In genomic region chr17:23610361-23610800, GRCm38 (mm10) we compare ENCODE assay signal across 9 mouse cellular contexts. TPM values are rescaled to one million over a fixed set of nuclear protein-coding genes. Genes with fewer than 3 reads are reported as not detected.
DNase-seq lines count a peak whose midpoint lies in the region; ATAC-seq lines count a peak whose summit lies in the region.
"Had no signal": no experiment of that assay in that cellular context is flagged by ENCODE, and none has a peak within 500 bp of the region (broad histone marks: within the 10 kb centered on the region; RNA-seq: fewer than 3 reads in every experiment).

No protein-coding gene starts in this region.

- 87% methylated on average over 28 of the region's 28 CpGs for WGBS in forebrain, embryonic 11.5 days
- 90% methylated on average over 28 of the region's 28 CpGs for WGBS in forebrain, embryonic 13.5 days
- 83% methylated on average over 28 of the region's 28 CpGs for WGBS in kidney, embryonic 15.5 days

- H3K4me1 ChIP-seq in forebrain, embryonic 11.5 days (replicated peaks; ENCODE audit: control insufficient read depth, insufficient read depth, low read length) = no peaks in the 10 kb centered on the region
- no peaks in the 10 kb centered on the region for H3K4me1 ChIP-seq in forebrain, embryonic 13.5 days
- H3K4me1 ChIP-seq in kidney, embryonic 15.5 days = no peaks in the 10 kb centered on the region

- H3K36me3 ChIP-seq in forebrain, embryonic 11.5 days (ENCODE audit: control insufficient read depth, insufficient read depth, low read length) = no peaks in the 10 kb centered on the region
- no peaks in the 10 kb centered on the region for H3K36me3 ChIP-seq in forebrain, embryonic 13.5 days (ENCODE audit: poor library complexity, severe bottlenecking)
- H3K36me3 ChIP-seq in kidney, embryonic 15.5 days = no peaks in the 10 kb centered on the region

- no peak overlapping the region for H3K4me3 ChIP-seq in forebrain, embryonic 11.5 days (ENCODE audit: low read depth, low read length)
- no peak overlapping the region for H3K4me3 ChIP-seq in forebrain, embryonic 13.5 days
- H3K4me3 ChIP-seq in kidney, embryonic 15.5 days (replicated peaks) = no peak overlapping the region

- intact Hi-C loops in gastrocnemius, postnatal 36 days (cut with DNase I) = loop anchor here (5.0 kb wide), 1 partner anchor 38 kb away; no protein-coding TSS in a partner anchor

- 0 out of 2 replicates have a peak, but pooled peaks have one; percentile 46 for ATAC-seq in forebrain, embryonic 11.5 days (replicated peaks; ENCODE audit: low FRiP score)
- ATAC-seq in forebrain, embryonic 13.5 days = no peak
- ATAC-seq in CD4-positive, CD25-positive, alpha-beta regulatory T cell, adult 4 months = peak; percentile 94
- ATAC-seq in cerebellum, adult (ENCODE audit: insufficient number of reproducible peaks, low FRiP score, low TSS enrichment) = peak; percentile 52; the same call in 1 of the 2 replicates
- ATAC-seq in kidney, embryonic 15.5 days (replicated peaks; ENCODE audit: low FRiP score) = peak; percentile 81

- H3K9me3 ChIP-seq in forebrain, embryonic 11.5 days (ENCODE audit: control insufficient read depth, low read length) = no peaks in the 10 kb centered on the region
- H3K9me3 ChIP-seq in forebrain, embryonic 13.5 days (replicated peaks) = no peaks in the 10 kb centered on the region
- H3K9me3 ChIP-seq in kidney, embryonic 15.5 days (replicated peaks) = no peaks in the 10 kb centered on the region

- H3K9ac ChIP-seq in forebrain, embryonic 11.5 days (ENCODE audit: low read length) = no peak overlapping the region
- H3K9ac ChIP-seq in forebrain, embryonic 13.5 days = no peak overlapping the region
- no peak overlapping the region for H3K9ac ChIP-seq in kidney, embryonic 15.5 days

- no peak overlapping the region for H3K4me2 ChIP-seq in forebrain, embryonic 11.5 days (ENCODE audit: low read depth, low read length, severe bottlenecking)
- no peak overlapping the region for H3K4me2 ChIP-seq in forebrain, embryonic 13.5 days
- no peak overlapping the region for H3K4me2 ChIP-seq in kidney, embryonic 15.5 days

- no peak overlapping the region for H3K27ac ChIP-seq in forebrain, embryonic 11.5 days (ENCODE audit: low read depth, low read length)
- H3K27ac ChIP-seq in forebrain, embryonic 13.5 days = no peak overlapping the region
- no peak overlapping the region for H3K27ac ChIP-seq in kidney, embryonic 15.5 days

- no peaks in the 10 kb centered on the region for H3K27me3 ChIP-seq in forebrain, embryonic 11.5 days (ENCODE audit: control insufficient read depth, insufficient read depth, low read length)
- no peaks in the 10 kb centered on the region for H3K27me3 ChIP-seq in forebrain, embryonic 13.5 days
- no peaks in the 10 kb centered on the region for H3K27me3 ChIP-seq in kidney, embryonic 15.5 days

- peak; percentile 70 for DNase-seq in forebrain, embryonic 11.5 days (ENCODE audit: low spot score)
- peak; percentile 25 to 29 for DNase-seq in gastrocnemius, postnatal 36 days
- peak; percentile 81 for DNase-seq in lung, postnatal 36 days
- DNase-seq in spleen, postnatal 4 days (ENCODE audit: low spot score in 2 of 2) = peak; percentile 70 to 87

RNA-seq across cellular contexts. Expression of gene Zscan10, which starts 9.7 kb away (rescaled TPM):
- 0.16 and 0.27 TPM in 2 replicates for polyA plus RNA-seq in forebrain, embryonic 11.5 days (2014; fragmentation: Nextera tagmentation; extraction: Ambion mirVana)
- 0.24 TPM in 1 of 2 replicates, not detected in the other for polyA plus RNA-seq in forebrain, embryonic 13.5 days (2015; fragmentation: Nextera tagmentation; extraction: Ambion mirVana)
- polyA plus RNA-seq in CD4-positive, CD25-positive, alpha-beta regulatory T cell, adult 4 months (2017; shearing (Covaris generic)) = 1 to 10 TPM; 2.2 to 2.9 TPM
- not detected for total RNA-seq in gastrocnemius, postnatal 36 days (2021)
- not detected in 2 replicates for polyA plus RNA-seq in kidney, embryonic 15.5 days (2015; fragmentation: Nextera tagmentation; extraction: Ambion mirVana)
- total RNA-seq: layer of hippocampus, postnatal 25 days had no signal

RNA-seq across cellular contexts. Expression of gene Zfp13, which starts 11.1 kb away (rescaled TPM):
- polyA plus RNA-seq in forebrain, embryonic 11.5 days (2014; fragmentation: Nextera tagmentation; extraction: Ambion mirVana) = 19.2 and 20.5 TPM in 2 replicates
- 21.2 and 26.8 TPM in 2 replicates for polyA plus RNA-seq in forebrain, embryonic 13.5 days (2015; fragmentation: Nextera tagmentation; extraction: Ambion mirVana)
- polyA plus RNA-seq in CD4-positive, CD25-positive, alpha-beta regulatory T cell, adult 4 months (2017; shearing (Covaris generic)) = under 1 TPM in 1 of 2 experiments, not detected in 1; 0.38 TPM
- 1 to 10 TPM; 1.5 to 1.8 TPM for total RNA-seq in gastrocnemius, postnatal 36 days (2021)
- 16.3 and 16.5 TPM in 2 replicates for polyA plus RNA-seq in kidney, embryonic 15.5 days (2015; fragmentation: Nextera tagmentation; extraction: Ambion mirVana)

RNA-seq across cellular contexts. Expression of gene Mmp25, which starts 34.7 kb away (rescaled TPM):
- 0.41 and 1.0 TPM in 2 replicates for polyA plus RNA-seq in forebrain, embryonic 11.5 days (2014; fragmentation: Nextera tagmentation; extraction: Ambion mirVana)
- polyA plus RNA-seq in forebrain, embryonic 13.5 days (2015; fragmentation: Nextera tagmentation; extraction: Ambion mirVana) = 0.81 and 0.87 TPM in 2 replicates
- 1 to 10 TPM in 1 of 2 experiments, under 1 TPM in 1; 0.42 to 1.6 TPM for polyA plus RNA-seq in CD4-positive, CD25-positive, alpha-beta regulatory T cell, adult 4 months (2017; shearing (Covaris generic))
- not detected for total RNA-seq in gastrocnemius, postnatal 36 days (2021)
- 1.1 and 1.3 TPM in 2 replicates for polyA plus RNA-seq in kidney, embryonic 15.5 days (2015; fragmentation: Nextera tagmentation; extraction: Ambion mirVana)

RNA-seq across cellular contexts. Expression of gene Zfp213, which starts 46.3 kb away (rescaled TPM):
- polyA plus RNA-seq in forebrain, embryonic 11.5 days (2014; fragmentation: Nextera tagmentation; extraction: Ambion mirVana) = 28.1 and 29.9 TPM in 2 replicates
- polyA plus RNA-seq in forebrain, embryonic 13.5 days (2015; fragmentation: Nextera tagmentation; extraction: Ambion mirVana) = 20.7 and 22.4 TPM in 2 replicates
- 1 to 10 TPM; 3.4 to 4.3 TPM for polyA plus RNA-seq in CD4-positive, CD25-positive, alpha-beta regulatory T cell, adult 4 months (2017; shearing (Covaris generic))
- 1 to 10 TPM; 1.8 TPM for total RNA-seq in gastrocnemius, postnatal 36 days (2021)
- polyA plus RNA-seq in kidney, embryonic 15.5 days (2015; fragmentation: Nextera tagmentation; extraction: Ambion mirVana) = 20.9 and 22.8 TPM in 2 replicates

RNA-seq across cellular contexts. Expression of gene Bicdl2, which starts 49.9 kb away (rescaled TPM):
- 0.35 and 0.53 TPM in 2 replicates for polyA plus RNA-seq in forebrain, embryonic 11.5 days (2014; fragmentation: Nextera tagmentation; extraction: Ambion mirVana)
- polyA plus RNA-seq in forebrain, embryonic 13.5 days (2015; fragmentation: Nextera tagmentation; extraction: Ambion mirVana) = 0.14 and 0.35 TPM in 2 replicates
- under 1 TPM; 0.22 to 0.66 TPM for polyA plus RNA-seq in CD4-positive, CD25-positive, alpha-beta regulatory T cell, adult 4 months (2017; shearing (Covaris generic))
- not detected for total RNA-seq in gastrocnemius, postnatal 36 days (2021)
- polyA plus RNA-seq in kidney, embryonic 15.5 days (2015; fragmentation: Nextera tagmentation; extraction: Ambion mirVana) = 1.3 and 1.5 TPM in 2 replicates
- total RNA-seq: layer of hippocampus, postnatal 25 days had no signal

Comparison
In these comparisons a context has a peak if more than half of its experiments do, and no peak if none do; other contexts are left out.
1. DNase-seq: peak in every context shown above with its lines; median percentile 81 in lung, postnatal 36 days; 78 in spleen, postnatal 4 days; 70 in forebrain, embryonic 11.5 days; 27 in gastrocnemius, postnatal 36 days.
2. RNA of gene Zfp13, which starts 11.1 kb away (polyA plus RNA-seq): 21.2 to 26.8 TPM in forebrain, embryonic 13.5 days, 19.2 to 20.5 TPM in forebrain, embryonic 11.5 days and 16.3 to 16.5 TPM in kidney, embryonic 15.5 days; 0.38 TPM in CD4-positive, CD25-positive, alpha-beta regulatory T cell, adult 4 months; every median in the first group is over 10 times any median in the second.